ENCODE assay signal across 9 mouse cellular contexts in genomic region chr13:53465191-53465820, GRCm38 (mm10). TPM values are rescaled to one million over a fixed set of nuclear protein-coding genes. Genes with fewer than 3 reads are reported as not detected.
A peak's percentile ranks its signal among the peaks of the same experiment; 100 is the strongest.
DNase-seq lines count a peak whose midpoint lies in the region; ATAC-seq lines count a peak whose summit lies in the region.
"Had no signal": no experiment of that assay in that cellular context is flagged by ENCODE, and none has a peak within 500 bp of the region (broad histone marks: within the 10 kb centered on the region; RNA-seq: fewer than 3 reads in every experiment).

No protein-coding gene starts in this region.

- no peak overlapping the region for H3K9ac ChIP-seq in forebrain, embryonic 12.5 days
- H3K9ac ChIP-seq in forebrain, embryonic 15.5 days (replicated peaks): no peak overlapping the region
- H3K9ac ChIP-seq in lung, embryonic 15.5 days: no peak overlapping the region
- H3K9ac ChIP-seq in hindbrain, embryonic 15.5 days: no peak overlapping the region

- peaks cover 94% of the 10 kb centered on the region for H3K27me3 ChIP-seq in forebrain, embryonic 12.5 days
- H3K27me3 ChIP-seq in forebrain, embryonic 15.5 days: peaks cover 95% of the 10 kb centered on the region
- H3K27me3 ChIP-seq in lung, embryonic 15.5 days: peaks cover 99% of the 10 kb centered on the region
- peaks cover 73% of the 10 kb centered on the region for H3K27me3 ChIP-seq in hindbrain, embryonic 15.5 days

- H3K4me2 ChIP-seq in forebrain, embryonic 12.5 days: peak overlapping the region; percentile 15; the same call in 1 of the 2 replicates
- H3K4me2 ChIP-seq in forebrain, embryonic 15.5 days (replicated peaks): no peak overlapping the region
- H3K4me2 ChIP-seq in lung, embryonic 15.5 days: peak overlapping the region; percentile 16; the same call in 1 of the 2 replicates
- peak overlapping the region; percentile 29 for H3K4me2 ChIP-seq in hindbrain, embryonic 15.5 days

- peaks cover 36% of the 10 kb centered on the region for H3K4me1 ChIP-seq in forebrain, embryonic 12.5 days
- peaks cover 22% of the 10 kb centered on the region for H3K4me1 ChIP-seq in forebrain, embryonic 15.5 days
- H3K4me1 ChIP-seq in lung, embryonic 15.5 days: peaks cover 16% of the 10 kb centered on the region
- peaks cover 31% of the 10 kb centered on the region for H3K4me1 ChIP-seq in hindbrain, embryonic 15.5 days (replicated peaks)

- H3K4me3 ChIP-seq in forebrain, embryonic 12.5 days (replicated peaks): no peak overlapping the region
- H3K4me3 ChIP-seq in forebrain, embryonic 15.5 days: no peak overlapping the region
- H3K4me3 ChIP-seq in lung, embryonic 15.5 days: no peak overlapping the region
- H3K4me3 ChIP-seq in hindbrain, embryonic 15.5 days: peak overlapping the region; percentile 1; the same call in 1 of the 2 replicates

- DNase-seq in lung, postnatal 4 days: no peak
- peak; percentile 24 for DNase-seq in retina, postnatal 1 day
- DNase-seq in thymus, postnatal 14 days: no peak

- H3K36me3 ChIP-seq in forebrain, embryonic 12.5 days (replicated peaks): no peaks in the 10 kb centered on the region
- H3K36me3 ChIP-seq in forebrain, embryonic 15.5 days: no peaks in the 10 kb centered on the region
- no peaks in the 10 kb centered on the region for H3K36me3 ChIP-seq in lung, embryonic 15.5 days
- no peaks in the 10 kb centered on the region for H3K36me3 ChIP-seq in hindbrain, embryonic 15.5 days

- 1% methylated on average over 26 of the region's 26 CpGs for WGBS in forebrain, embryonic 12.5 days
- 1% methylated on average over 26 of the region's 26 CpGs for WGBS in forebrain, embryonic 15.5 days
- WGBS in lung, embryonic 15.5 days: 7% methylated on average over 26 of the region's 26 CpGs
- 3% methylated on average over 26 of the region's 26 CpGs for WGBS in hindbrain, embryonic 15.5 days

- no peak overlapping the region for H3K27ac ChIP-seq in forebrain, embryonic 12.5 days
- no peak overlapping the region for H3K27ac ChIP-seq in forebrain, embryonic 15.5 days (replicated peaks)
- H3K27ac ChIP-seq in lung, embryonic 15.5 days: no peak overlapping the region
- H3K27ac ChIP-seq in hindbrain, embryonic 15.5 days (replicated peaks): no peak overlapping the region; the same call in 1 of the 2 replicates
- H3K27ac ChIP-seq: macrophage had no signal

- H3K9me3 ChIP-seq in forebrain, embryonic 12.5 days: no peaks in the 10 kb centered on the region
- H3K9me3 ChIP-seq in forebrain, embryonic 15.5 days: no peaks in the 10 kb centered on the region
- H3K9me3 ChIP-seq in lung, embryonic 15.5 days: no peaks in the 10 kb centered on the region
- H3K9me3 ChIP-seq in hindbrain, embryonic 15.5 days: no peaks in the 10 kb centered on the region

- ATAC-seq in forebrain, embryonic 12.5 days (ENCODE audit: low FRiP score): no peak
- no peak for ATAC-seq in forebrain, embryonic 15.5 days (replicated peaks)
- ATAC-seq in lung, embryonic 15.5 days (ENCODE audit: borderline replicate concordance, extremely low read depth, low FRiP score, low TSS enrichment): no peak
- ATAC-seq in hindbrain, embryonic 15.5 days (ENCODE audit: low FRiP score, low read depth): no peak
- no peak for ATAC-seq in erythroid progenitor cell, adult 5-6 weeks (replicated peaks; ENCODE audit: low FRiP score, poor library complexity, severe bottlenecking)

RNA-seq across cellular contexts. Expression of gene Msx2, which starts 7.6 kb away (rescaled TPM):
- polyA plus RNA-seq in forebrain, embryonic 12.5 days (2016; fragmentation: Nextera tagmentation; extraction: Ambion mirVana): 9.8 and 19.6 TPM in 2 replicates
- polyA plus RNA-seq in forebrain, embryonic 15.5 days (2015; fragmentation: Nextera tagmentation; extraction: Ambion mirVana): 0.41 and 0.70 TPM in 2 replicates
- 0.52 and 0.70 TPM in 2 replicates for polyA plus RNA-seq in lung, embryonic 15.5 days (2015; fragmentation: Nextera tagmentation; extraction: Ambion mirVana)
- 2.3 and 3.1 TPM in 2 replicates for polyA plus RNA-seq in hindbrain, embryonic 15.5 days (2015; fragmentation: Nextera tagmentation; extraction: Ambion mirVana)
- not detected in 2 replicates for total RNA-seq in erythroid progenitor cell, adult 5-6 weeks (2015; ENCODE audit: low replicate concordance)
- not detected in 2 replicates for total RNA-seq in erythroid progenitor cell, adult 5-6 weeks (2017; ENCODE audit: low replicate concordance)
- polyA plus RNA-seq: macrophage had no signal
